Mouse (Mus musculus) liver, embryonic 11.5 days (tissue): ENCODE measurements around the gene Txnrd1. TPM values are rescaled to one million over a fixed set of nuclear protein-coding genes. Genes with fewer than 3 reads are reported as not detected.
A peak's percentile ranks its signal among the peaks of the same experiment; 100 is the strongest.

ENCODE experiments used
- ATAC-seq: fragments of 200-750 bp; cut with Nextera tagmentation; replicated peaks from 2 replicates; pipeline ENCODE4 v1.8.0; 2017; ENCODE audit warnings: moderate number of reproducible peaks, mild to moderate bottlenecking, moderate TSS enrichment, moderate library complexity; ENCODE audit not compliant: low FRiP score
- DNase-seq: peaks from one replicate; pipeline ENCODE4 v3.0.0-alpha.2; 2017; ENCODE audit warnings: low spot score
- H3K27ac ChIP-seq: fragments of 300-500 bp; sonication (generic); 2 replicates; pipeline ENCODE4 v1.5.1; 2014; ENCODE audit warnings: mild to moderate bottlenecking, low read depth, low read length, control low read depth
- H3K27me3 ChIP-seq: fragments of 300-500 bp; sonication (generic); replicated peaks from 2 replicates; pipeline ENCODE4 v1.6.1; 2014; ENCODE audit warnings: low read length, mixed read lengths; ENCODE audit not compliant: control insufficient read depth, insufficient read depth
- H3K36me3 ChIP-seq: fragments of 300-500 bp; sonication (generic); 2 replicates; pipeline ENCODE4 v1.6.1; 2014; ENCODE audit warnings: mild to moderate bottlenecking, low read length, moderate library complexity, mixed read lengths; ENCODE audit not compliant: control insufficient read depth, insufficient read depth
- H3K4me1 ChIP-seq: fragments of 300-500 bp; sonication (generic); replicated peaks from 2 replicates; pipeline ENCODE4 v1.6.1; 2014; ENCODE audit warnings: low read length, mixed read lengths; ENCODE audit not compliant: control insufficient read depth, insufficient read depth
- H3K4me2 ChIP-seq: fragments of 300-500 bp; sonication (generic); 2 replicates; pipeline ENCODE4 v1.6.1; 2014; ENCODE audit warnings: mild to moderate bottlenecking, control low read depth, moderate library complexity
- H3K4me3 ChIP-seq: fragments of 300-500 bp; sonication (generic); 2 replicates; pipeline ENCODE4 v1.5.1; 2014; ENCODE audit warnings: low read depth, low read length, control low read depth
- H3K9ac ChIP-seq: fragments of 300-500 bp; sonication (generic); 2 replicates; pipeline ENCODE4 v1.6.1; 2014; ENCODE audit warnings: low read depth, low read length, control low read depth
- H3K9me3 ChIP-seq: fragments of 300-500 bp; sonication (generic); 2 replicates; pipeline ENCODE4 v1.6.1; 2016; ENCODE audit warnings: low read length, inconsistent platforms, mixed read lengths; ENCODE audit not compliant: control insufficient read depth
- WGBS: fragments of 180-500 bp; shearing (Covaris S2); extraction: QIAGEN DNeasy Blood & Tissue Kit; methylation state at CpG from one replicate; pipeline ENCODE4 v1.1.7; 2014; 5-methylcytosine and 5-hydroxymethylcytosine counted together
- polyA plus RNA-seq: library from polyadenylated mRNA; unstranded; fragments of >200 nt; fragmentation: Nextera tagmentation; extraction: Ambion mirVana; gene quantifications from 2 replicates; pipeline ENCODE4 v1.2.1, GENCODE M21; 2014

The Txnrd1 gene
- polyA plus RNA-seq, 1 experiment from 2014 or later, result 129 TPM

- DNase-seq, result no peak
- Histone ChIP-seq H3K27me3 (no peaks in the 10 kb centered on the region), H3K9me3 (no peaks in the 10 kb centered on the region), H3K36me3 (peaks cover 22% of the 10 kb centered on the region), H3K4me1 (peaks cover 21% of the 10 kb centered on the region), H3K27ac (no peak overlapping the region), H3K4me2 (no peak overlapping the region), H3K4me3 (no peak overlapping the region), H3K9ac (no peak overlapping the region)
- ATAC-seq, result no peak
- 82% methylated on average over 7 of the region's 7 CpGs for WGBS
Measured at GRCm38 (mm10) chr10:82863827-82864226, 30.1 kb downstream of the Txnrd1 start.

DNA sequence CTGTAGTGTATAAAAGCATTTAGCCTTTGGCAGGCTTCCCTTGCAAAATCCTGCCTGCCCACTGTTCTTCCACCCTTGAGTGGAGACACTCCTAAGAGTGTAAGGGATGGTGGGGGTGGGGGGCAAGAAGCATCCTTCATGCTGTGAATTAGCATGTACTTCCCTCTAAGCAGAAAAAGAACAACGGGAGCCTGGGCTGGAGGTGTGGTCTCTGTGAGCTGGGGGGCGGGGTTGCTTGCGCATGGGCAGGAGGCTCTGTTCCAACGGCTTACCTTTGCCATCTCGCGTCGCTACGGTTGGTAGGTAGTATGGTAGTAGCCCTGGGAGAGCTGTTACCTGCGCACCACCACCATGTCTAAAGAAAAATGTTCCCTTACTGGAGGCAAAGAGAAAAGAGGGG, 32.6 kb downstream of the Txnrd1 start, which contains the start of gene Eid3:
TSS of gene Eid3 (plus strand) at position 271 of the 400 bp plus-strand sequence.
- peaks cover 18% of the 10 kb centered on the region for H3K4me1 ChIP-seq

DNA sequence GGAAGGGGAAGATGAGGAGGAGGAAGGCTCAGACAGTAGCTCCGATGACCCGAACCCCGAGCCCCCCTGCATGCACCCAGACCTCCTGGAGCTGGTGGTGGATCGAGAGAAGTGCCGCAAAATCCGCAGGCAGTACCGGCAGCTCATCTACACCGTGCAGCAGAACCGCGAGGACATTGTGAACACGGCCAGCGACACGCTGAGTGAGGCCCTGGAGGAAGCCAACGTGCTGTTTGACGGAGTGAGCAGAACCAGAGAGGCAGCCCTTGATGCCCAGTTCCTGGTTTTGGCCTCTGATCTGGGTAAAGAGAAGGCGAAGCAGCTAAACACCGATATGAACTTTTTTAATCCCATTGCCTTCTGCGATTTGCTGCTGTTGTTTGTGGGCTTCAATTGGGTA, 33.1 kb downstream of the Txnrd1 start:
- Histone ChIP-seq H3K4me3 (no peak overlapping the region), H3K4me1 (peaks cover 14% of the 10 kb centered on the region), H3K36me3 (peaks cover 31% of the 10 kb centered on the region), H3K4me2 (no peak overlapping the region), H3K27ac (no peak overlapping the region), H3K9me3 (no peaks in the 10 kb centered on the region), H3K27me3 (no peaks in the 10 kb centered on the region), H3K9ac (no peak overlapping the region)
- no peak for DNase-seq
- 84% methylated on average over 18 of the region's 18 CpGs for WGBS
- no peak for ATAC-seq

More for the DNA sequence above, 32.6 kb downstream of the Txnrd1 start, which contains the start of gene Eid3:
- Histone ChIP-seq H3K4me3 (no peak within 1 kb of the TSS), H3K9ac (no peak within 1 kb of the TSS), H3K4me2 (no peak within 1 kb of the TSS), H3K9me3 (no peaks in the 10 kb centered on the region), H3K27me3 (no peaks in the 10 kb centered on the region), H3K27ac (no peak within 1 kb of the TSS), H3K36me3 (peaks cover 31% of the 10 kb centered on the region)
- WGBS, result 81% methylated on average over 9 of the region's 9 CpGs
- 0 out of 2 replicates have a peak, but pooled peaks have one; percentile 27 for ATAC-seq
- DNase-seq, result no peak

- DNase-seq (no peak), ATAC-seq (no peak)
- Histone ChIP-seq H3K9ac (no peak overlapping the region), H3K4me2 (no peak overlapping the region), H3K4me1 (peaks cover 9% of the 10 kb centered on the region), H3K4me3 (no peak overlapping the region), H3K36me3 (peaks cover 27% of the 10 kb centered on the region), H3K27me3 (no peaks in the 10 kb centered on the region), H3K9me3 (no peaks in the 10 kb centered on the region), H3K27ac (no peak overlapping the region)
- WGBS, result 71% methylated on average over 6 of the region's 6 CpGs
Measured at GRCm38 (mm10) chr10:82868418-82869086, 34.8 kb downstream of the Txnrd1 start.

DNA sequence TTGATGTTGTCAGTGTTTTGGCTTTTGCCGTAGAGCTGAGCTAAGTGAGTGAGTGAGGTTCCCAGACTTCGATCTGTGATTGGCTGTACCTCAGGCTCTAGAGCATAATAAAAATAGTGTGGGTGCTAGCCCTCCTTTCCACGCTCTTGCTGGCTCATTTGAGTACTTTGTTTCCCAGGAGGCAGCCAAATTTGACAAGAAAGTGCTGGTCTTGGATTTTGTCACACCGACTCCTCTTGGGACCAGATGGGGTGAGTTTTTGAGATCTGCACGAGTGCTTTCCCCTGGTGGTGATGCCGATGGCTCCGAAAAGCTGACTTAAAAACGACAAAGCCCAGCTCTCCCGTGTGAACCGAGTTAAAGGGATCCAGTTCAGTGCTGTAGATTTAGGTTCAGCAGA, 41.7 kb downstream of the Txnrd1 start:
- H3K27me3 ChIP-seq, result no peaks in the 10 kb centered on the region
- H3K36me3 ChIP-seq, result peaks cover 40% of the 10 kb centered on the region
- ATAC-seq, result no peak
- 93% methylated on average over 10 of the region's 10 CpGs for WGBS
- no peak overlapping the region for H3K9ac ChIP-seq
- no peaks in the 10 kb centered on the region for H3K9me3 ChIP-seq
- H3K4me3 ChIP-seq, result no peak overlapping the region
- H3K4me1 ChIP-seq, result peaks cover 4% of the 10 kb centered on the region
- DNase-seq, result no peak
- no peak overlapping the region for H3K4me2 ChIP-seq
- H3K27ac ChIP-seq, result no peak overlapping the region

GRCm38 (mm10) chr10:82876076-82876796, 42.5 kb downstream of the Txnrd1 start:
- no peak overlapping the region for H3K4me2 ChIP-seq
- no peak overlapping the region for H3K27ac ChIP-seq
- H3K4me1 ChIP-seq, result peaks cover 4% of the 10 kb centered on the region
- H3K27me3 ChIP-seq, result no peaks in the 10 kb centered on the region
- DNase-seq, result no peak
- H3K9ac ChIP-seq, result no peak overlapping the region
- H3K4me3 ChIP-seq, result no peak overlapping the region
- WGBS, result 82% methylated on average over 16 of the region's 16 CpGs
- H3K9me3 ChIP-seq, result no peaks in the 10 kb centered on the region
- ATAC-seq, result no peak
- H3K36me3 ChIP-seq, result peaks cover 44% of the 10 kb centered on the region

DNA sequence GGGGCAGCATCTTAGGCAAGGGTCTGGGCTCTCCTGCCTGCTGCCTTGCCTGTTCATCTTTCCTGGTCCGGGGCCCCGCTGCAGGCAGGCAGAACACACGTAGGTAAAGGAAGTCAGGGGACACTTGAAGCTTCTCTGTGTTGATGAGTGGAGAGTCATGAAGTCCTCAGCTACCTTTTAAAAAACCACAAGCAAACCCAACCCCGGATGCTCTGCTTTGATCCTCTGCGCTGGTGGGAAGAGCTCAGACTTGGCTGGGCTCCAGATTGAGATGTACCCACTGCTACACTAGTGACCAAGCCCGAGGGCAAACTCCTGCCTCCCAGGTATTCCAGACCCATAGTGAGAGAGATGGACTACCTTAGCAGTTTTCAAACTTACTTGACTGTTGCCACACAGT, 53.6 kb downstream of the Txnrd1 start:
- Histone ChIP-seq H3K36me3 (peaks cover 53% of the 10 kb centered on the region), H3K27me3 (no peaks in the 10 kb centered on the region), H3K4me3 (no peak overlapping the region), H3K4me2 (no peak overlapping the region), H3K4me1 (peaks cover 8% of the 10 kb centered on the region), H3K27ac (no peak overlapping the region), H3K9ac (no peak overlapping the region), H3K9me3 (no peaks in the 10 kb centered on the region)
- ATAC-seq, result no peak
- DNase-seq, result no peak
- WGBS, result 92% methylated on average over 6 of the region's 6 CpGs

DNA sequence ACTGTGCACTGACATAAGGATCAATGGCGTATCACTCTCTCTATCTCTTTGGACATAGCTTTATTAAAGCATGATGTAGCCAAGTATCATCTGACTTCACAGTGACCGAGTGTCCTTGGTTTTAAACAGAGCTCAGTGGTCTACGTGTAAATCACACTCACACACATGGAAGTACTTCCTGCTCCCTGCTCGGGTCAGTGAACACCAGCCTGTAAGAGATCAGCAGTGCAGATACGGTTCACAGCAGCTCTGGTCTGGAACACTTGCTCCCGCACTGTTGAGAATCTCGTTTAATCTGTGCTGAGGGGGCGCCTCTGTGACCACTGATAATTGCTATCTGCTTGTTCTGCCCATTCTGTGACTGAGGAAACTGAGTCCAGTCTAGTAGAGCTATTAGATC, 54.8 kb downstream of the Txnrd1 start:
- Histone ChIP-seq H3K36me3 (peaks cover 48% of the 10 kb centered on the region), H3K9ac (no peak overlapping the region), H3K9me3 (no peaks in the 10 kb centered on the region), H3K4me2 (no peak overlapping the region), H3K27me3 (no peaks in the 10 kb centered on the region), H3K27ac (no peak overlapping the region), H3K4me1 (peaks cover 8% of the 10 kb centered on the region), H3K4me3 (no peak overlapping the region)
- 69% methylated on average over 8 of the region's 8 CpGs for WGBS
- DNase-seq (no peak), ATAC-seq (0 out of 2 replicates have a peak, but pooled peaks have one; percentile 34)
